Comparison of ENCODE assay signal across 25 mouse cellular contexts in genomic region chr11:48378044-48378443, GRCm38 (mm10).
DNase-seq lines count a peak whose midpoint lies in the region; ATAC-seq and TF ChIP-seq lines count a peak whose summit lies in the region.
"Had no signal": no experiment of that assay in that cellular context is flagged by ENCODE, and none has a peak within 500 bp of the region (broad histone marks: within the 10 kb centered on the region; RNA-seq: fewer than 3 reads in every experiment).

No protein-coding gene starts in this region.

- no peak for TF ChIP-seq EP300 in liver, postnatal 0 days (IDR thresholded peaks at IDR 0.05; ENCODE audit: low read depth)
- TF ChIP-seq EP300 in stomach, postnatal 0 days (optimal IDR thresholded peaks at IDR 0.05), result no peak

- 48% methylated on average over 4 of the region's 4 CpGs for WGBS in intestine, embryonic 16.5 days
- WGBS in intestine, embryonic 15.5 days, result 50% methylated on average over 4 of the region's 4 CpGs
- WGBS in liver, postnatal 0 days (ENCODE audit: insufficient replicate concordance), result 69% methylated on average over 4 of the region's 4 CpGs
- 72% methylated on average over 4 of the region's 4 CpGs for WGBS in liver, embryonic 11.5 days
- 38% methylated on average over 4 of the region's 4 CpGs for WGBS in stomach, embryonic 14.5 days
- WGBS in stomach, postnatal 0 days, result 41% methylated on average over 4 of the region's 4 CpGs

- no peaks in the 10 kb centered on the region for H3K36me3 ChIP-seq in intestine, embryonic 16.5 days (ENCODE audit: control insufficient read depth, insufficient read depth, low read length)
- H3K36me3 ChIP-seq in intestine, embryonic 15.5 days, result no peaks in the 10 kb centered on the region
- H3K36me3 ChIP-seq in liver, postnatal 0 days (replicated peaks; ENCODE audit: insufficient read depth, low read length), result no peaks in the 10 kb centered on the region
- H3K36me3 ChIP-seq in liver, embryonic 11.5 days (ENCODE audit: control insufficient read depth, insufficient read depth, low read length), result no peaks in the 10 kb centered on the region
- H3K36me3 ChIP-seq in stomach, embryonic 14.5 days (ENCODE audit: control insufficient read depth, insufficient read depth, low read length), result no peaks in the 10 kb centered on the region
- H3K36me3 ChIP-seq in stomach, postnatal 0 days (ENCODE audit: control insufficient read depth, insufficient read depth, low read length), result no peaks in the 10 kb centered on the region
- H3K36me3 ChIP-seq: embryonic facial prominence, embryonic 10.5 days; embryonic facial prominence, embryonic 12.5 days; G1E had no signal

- H3K4me3 ChIP-seq in intestine, embryonic 16.5 days (ENCODE audit: low read length), result no peak overlapping the region
- no peak overlapping the region for H3K4me3 ChIP-seq in intestine, embryonic 15.5 days (replicated peaks)
- H3K4me3 ChIP-seq in liver, postnatal 0 days (ENCODE audit: low read depth, low read length), result no peak overlapping the region
- no peak overlapping the region for H3K4me3 ChIP-seq in liver, embryonic 11.5 days (ENCODE audit: low read depth, low read length)
- no peak overlapping the region for H3K4me3 ChIP-seq in stomach, embryonic 14.5 days (ENCODE audit: low read depth, low read length)
- H3K4me3 ChIP-seq in stomach, postnatal 0 days (ENCODE audit: low read depth, low read length), result no peak overlapping the region
- H3K4me3 ChIP-seq: embryonic facial prominence, embryonic 10.5 days; embryonic facial prominence, embryonic 12.5 days; forebrain, embryonic 13.5 days had no signal

- no peak overlapping the region for H3K9ac ChIP-seq in intestine, embryonic 16.5 days (ENCODE audit: low read depth, low read length)
- no peak overlapping the region for H3K9ac ChIP-seq in intestine, embryonic 15.5 days
- H3K9ac ChIP-seq in liver, postnatal 0 days (replicated peaks), result no peak overlapping the region
- H3K9ac ChIP-seq in liver, embryonic 11.5 days (ENCODE audit: low read depth, low read length), result no peak overlapping the region
- no peak overlapping the region for H3K9ac ChIP-seq in stomach, embryonic 14.5 days (replicated peaks; ENCODE audit: low read depth, low read length)
- no peak overlapping the region for H3K9ac ChIP-seq in stomach, postnatal 0 days (ENCODE audit: low read length)
- H3K9ac ChIP-seq: embryonic facial prominence, embryonic 12.5 days; forebrain, embryonic 13.5 days had no signal

- no peak overlapping the region for H3K4me2 ChIP-seq in intestine, embryonic 16.5 days (ENCODE audit: low read depth, low read length)
- no peak overlapping the region for H3K4me2 ChIP-seq in intestine, embryonic 15.5 days (replicated peaks)
- H3K4me2 ChIP-seq in liver, postnatal 0 days (ENCODE audit: low read depth, low read length), result peak overlapping the region; percentile 1; the same call in 1 of the 2 replicates
- H3K4me2 ChIP-seq in liver, embryonic 11.5 days, result no peak overlapping the region
- H3K4me2 ChIP-seq in stomach, embryonic 14.5 days (replicated peaks; ENCODE audit: low read depth, low read length), result no peak overlapping the region
- H3K4me2 ChIP-seq in stomach, postnatal 0 days (replicated peaks; ENCODE audit: low read depth), result no peak overlapping the region
- H3K4me2 ChIP-seq: embryonic facial prominence, embryonic 12.5 days; forebrain, embryonic 13.5 days had no signal

- H3K27me3 ChIP-seq in intestine, embryonic 16.5 days (replicated peaks; ENCODE audit: control insufficient read depth, insufficient read depth, low read length), result no peaks in the 10 kb centered on the region
- no peaks in the 10 kb centered on the region for H3K27me3 ChIP-seq in intestine, embryonic 15.5 days (replicated peaks)
- no peaks in the 10 kb centered on the region for H3K27me3 ChIP-seq in liver, postnatal 0 days (ENCODE audit: insufficient read depth, low read length)
- no peaks in the 10 kb centered on the region for H3K27me3 ChIP-seq in liver, embryonic 11.5 days (replicated peaks; ENCODE audit: control insufficient read depth, insufficient read depth, low read length)
- no peaks in the 10 kb centered on the region for H3K27me3 ChIP-seq in stomach, embryonic 14.5 days (ENCODE audit: control insufficient read depth, insufficient read depth, low read length)
- H3K27me3 ChIP-seq in stomach, postnatal 0 days (ENCODE audit: control insufficient read depth, insufficient read depth, low read length), result no peaks in the 10 kb centered on the region
- H3K27me3 ChIP-seq: CH12.LX; embryonic facial prominence, embryonic 12.5 days; forebrain, embryonic 13.5 days had no signal

- no peak for DNase-seq in liver, postnatal 0 days
- DNase-seq in liver, embryonic 11.5 days (ENCODE audit: low spot score), result no peak
- DNase-seq in stomach, postnatal 0 days (ENCODE audit: low spot score), result no peak
- DNase-seq in yolk sac, embryonic 10.5 days (ENCODE audit: low spot score), result peak; percentile 54
- no peak for DNase-seq in heart, adult 11 months
- DNase-seq: adrenal gland, adult 8-10 months; adrenal gland, postnatal 14 days; adrenal gland, postnatal 36 days; B cell, adult 2 months; cerebellum, adult 11-12 months; cerebellum, adult 2 months; cerebellum, adult 9-10 months; cerebellum, postnatal 10 days; cerebellum, postnatal 25 days had no signal

- H3K4me1 ChIP-seq in intestine, embryonic 16.5 days (ENCODE audit: control insufficient read depth, insufficient read depth, low read length), result no peaks in the 10 kb centered on the region
- H3K4me1 ChIP-seq in intestine, embryonic 15.5 days (replicated peaks), result no peaks in the 10 kb centered on the region
- H3K4me1 ChIP-seq in liver, postnatal 0 days (ENCODE audit: insufficient read depth), result 0 out of 2 replicates have a peak, but pooled peaks cover 2% of the 10 kb centered on the region
- H3K4me1 ChIP-seq in liver, embryonic 11.5 days (replicated peaks; ENCODE audit: control insufficient read depth, insufficient read depth, low read length), result no peaks in the 10 kb centered on the region
- H3K4me1 ChIP-seq in stomach, embryonic 14.5 days (ENCODE audit: control insufficient read depth, insufficient read depth, low read length), result no peaks in the 10 kb centered on the region
- no peaks in the 10 kb centered on the region for H3K4me1 ChIP-seq in stomach, postnatal 0 days (replicated peaks; ENCODE audit: control insufficient read depth, insufficient read depth)
- H3K4me1 ChIP-seq: embryonic facial prominence, embryonic 12.5 days; forebrain, embryonic 13.5 days had no signal

- H3K27ac ChIP-seq in intestine, embryonic 16.5 days (ENCODE audit: low read length), result no peak overlapping the region
- no peak overlapping the region for H3K27ac ChIP-seq in intestine, embryonic 15.5 days
- H3K27ac ChIP-seq in liver, postnatal 0 days (ENCODE audit: low read depth), result no peak overlapping the region
- no peak overlapping the region for H3K27ac ChIP-seq in liver, embryonic 11.5 days (ENCODE audit: low read depth, low read length)
- no peak overlapping the region for H3K27ac ChIP-seq in stomach, embryonic 14.5 days (ENCODE audit: low read length)
- no peak overlapping the region for H3K27ac ChIP-seq in stomach, postnatal 0 days (replicated peaks)
- H3K27ac ChIP-seq: embryonic facial prominence, embryonic 10.5 days; embryonic facial prominence, embryonic 12.5 days; forebrain, embryonic 13.5 days had no signal

- TF ChIP-seq CTCF in liver, postnatal 0 days (IDR thresholded peaks at IDR 0.05; ENCODE audit: low read depth), result no peak
- no peak for TF ChIP-seq CTCF in stomach, postnatal 0 days (IDR thresholded peaks at IDR 0.05; ENCODE audit: low read depth)

- H3K9me3 ChIP-seq in intestine, embryonic 16.5 days (ENCODE audit: control insufficient read depth, low read length), result no peaks in the 10 kb centered on the region
- H3K9me3 ChIP-seq in intestine, embryonic 15.5 days, result no peaks in the 10 kb centered on the region
- H3K9me3 ChIP-seq in liver, postnatal 0 days (ENCODE audit: low read length), result no peaks in the 10 kb centered on the region
- H3K9me3 ChIP-seq in liver, embryonic 11.5 days (ENCODE audit: control insufficient read depth, low read length), result no peaks in the 10 kb centered on the region
- no peaks in the 10 kb centered on the region for H3K9me3 ChIP-seq in stomach, embryonic 14.5 days (ENCODE audit: control insufficient read depth, low read depth, low read length)
- no peaks in the 10 kb centered on the region for H3K9me3 ChIP-seq in stomach, postnatal 0 days (ENCODE audit: control insufficient read depth, low read length)
- H3K9me3 ChIP-seq: embryonic facial prominence, embryonic 10.5 days; embryonic facial prominence, embryonic 12.5 days; forebrain, embryonic 13.5 days; G1E had no signal

- peak; percentile 76 for ATAC-seq in intestine, embryonic 16.5 days
- no peak for ATAC-seq in intestine, embryonic 15.5 days
- ATAC-seq in liver, postnatal 0 days, result peak; percentile 38; the same call in 1 of the 2 replicates
- ATAC-seq in liver, embryonic 11.5 days (replicated peaks; ENCODE audit: low FRiP score), result no peak
- ATAC-seq in stomach, embryonic 14.5 days (ENCODE audit: insufficient number of reproducible peaks, insufficient read depth, low FRiP score, low read depth), result peak; percentile 81; the same call in 1 of the 2 replicates
- ATAC-seq in stomach, postnatal 0 days (ENCODE audit: low FRiP score, low TSS enrichment), result no peak
- ATAC-seq: activated CD4-positive, CD25-positive, alpha-beta regulatory T cell, adult 4 months; CD4-positive, CD25-positive, alpha-beta regulatory T cell, adult 4 months; forebrain, embryonic 13.5 days; Patski had no signal

Comparison
In these comparisons a context has a peak if more than half of its experiments do, and no peak if none do; other contexts are left out.
1. ATAC-seq: peak in intestine, embryonic 16.5 days (single experiment), liver, postnatal 0 days (single experiment) and stomach, embryonic 14.5 days (single experiment); none in intestine, embryonic 15.5 days (single experiment), liver, embryonic 11.5 days (single experiment) and stomach, postnatal 0 days (single experiment).